ENCODE assay signal across 9 mouse cellular contexts in genomic region chr9:54700746-54701145, GRCm38 (mm10). TPM values are rescaled to one million over a fixed set of nuclear protein-coding genes. Genes with fewer than 3 reads are reported as not detected.
DNase-seq lines count a peak whose midpoint lies in the region; ATAC-seq and TF ChIP-seq lines count a peak whose summit lies in the region.
"Had no signal": no experiment of that assay in that cellular context is flagged by ENCODE, and none has a peak within 500 bp of the region (broad histone marks: within the 10 kb centered on the region; RNA-seq: fewer than 3 reads in every experiment).

No protein-coding gene starts in this region.

- no peak for TF ChIP-seq POLR2A in olfactory bulb, adult 2 months (IDR thresholded peaks at IDR 0.05; ENCODE audit: insufficient read depth, low read depth, low read length)

- no peak overlapping the region for H3K27ac ChIP-seq in forebrain, embryonic 15.5 days (replicated peaks)
- no peak overlapping the region for H3K27ac ChIP-seq in forebrain, embryonic 13.5 days
- H3K27ac ChIP-seq in lung, embryonic 16.5 days (ENCODE audit: low read length): no peak overlapping the region
- H3K27ac ChIP-seq in hindbrain, embryonic 14.5 days: no peak overlapping the region
- no peak overlapping the region for H3K27ac ChIP-seq in olfactory bulb, adult 2 months (ENCODE audit: insufficient read depth, low read depth, low read length)

- H3K4me3 ChIP-seq in forebrain, embryonic 15.5 days: no peak overlapping the region
- no peak overlapping the region for H3K4me3 ChIP-seq in forebrain, embryonic 13.5 days
- H3K4me3 ChIP-seq in lung, embryonic 16.5 days (ENCODE audit: low read length): peak overlapping the region; percentile 78; the same call in 1 of the 2 replicates
- no peak overlapping the region for H3K4me3 ChIP-seq in hindbrain, embryonic 14.5 days (replicated peaks; ENCODE audit: low read length)
- peak overlapping the region; percentile 14; the same call in 1 of the 2 replicates for H3K4me3 ChIP-seq in olfactory bulb, adult 2 months (ENCODE audit: insufficient read depth, low read depth, low read length)

- no peaks in the 10 kb centered on the region for H3K36me3 ChIP-seq in forebrain, embryonic 15.5 days
- H3K36me3 ChIP-seq in forebrain, embryonic 13.5 days (ENCODE audit: poor library complexity, severe bottlenecking): no peaks in the 10 kb centered on the region
- H3K36me3 ChIP-seq in lung, embryonic 16.5 days (ENCODE audit: control insufficient read depth, insufficient read depth, low read length): no peaks in the 10 kb centered on the region
- no peaks in the 10 kb centered on the region for H3K36me3 ChIP-seq in hindbrain, embryonic 14.5 days (replicated peaks; ENCODE audit: control insufficient read depth, insufficient read depth)

- H3K27me3 ChIP-seq in forebrain, embryonic 15.5 days: peaks cover 3% of the 10 kb centered on the region; the same call in 1 of the 2 replicates
- peaks cover 46% of the 10 kb centered on the region for H3K27me3 ChIP-seq in forebrain, embryonic 13.5 days
- peaks cover 4% of the 10 kb centered on the region; the same call in 1 of the 2 replicates for H3K27me3 ChIP-seq in lung, embryonic 16.5 days (ENCODE audit: control insufficient read depth, insufficient read depth, low read depth, low read length)
- peaks cover 40% of the 10 kb centered on the region for H3K27me3 ChIP-seq in hindbrain, embryonic 14.5 days (ENCODE audit: control insufficient read depth, insufficient read depth, low read length)

- no peak for TF ChIP-seq CTCF in olfactory bulb, adult 2 months (IDR thresholded peaks at IDR 0.05; ENCODE audit: insufficient read depth, low read depth, low read length)

- H3K4me2 ChIP-seq in forebrain, embryonic 15.5 days (replicated peaks): peak overlapping the region; percentile 88; the same call in 1 of the 2 replicates
- no peak overlapping the region; the same call in 1 of the 2 replicates for H3K4me2 ChIP-seq in forebrain, embryonic 13.5 days
- H3K4me2 ChIP-seq in lung, embryonic 16.5 days (ENCODE audit: low read depth, low read length): peak overlapping the region; percentile 95; the same call in 1 of the 2 replicates
- peak overlapping the region; percentile 80; the same call in 1 of the 2 replicates for H3K4me2 ChIP-seq in hindbrain, embryonic 14.5 days (replicated peaks)

- no peak overlapping the region for H3K9ac ChIP-seq in forebrain, embryonic 15.5 days (replicated peaks)
- H3K9ac ChIP-seq in forebrain, embryonic 13.5 days: no peak overlapping the region
- no peak overlapping the region for H3K9ac ChIP-seq in lung, embryonic 16.5 days (ENCODE audit: low read length)
- H3K9ac ChIP-seq in hindbrain, embryonic 14.5 days: no peak overlapping the region

- 76% methylated on average over 7 of the region's 7 CpGs for WGBS in forebrain, embryonic 15.5 days
- WGBS in forebrain, embryonic 13.5 days: 80% methylated on average over 7 of the region's 7 CpGs
- WGBS in lung, embryonic 16.5 days: 71% methylated on average over 7 of the region's 7 CpGs
- WGBS in hindbrain, embryonic 14.5 days: 82% methylated on average over 7 of the region's 7 CpGs
- 70% methylated on average over 7 of the region's 7 CpGs for WGBS in olfactory bulb, adult 2 months

- DNase-seq in lung, postnatal 10 days: no peak
- DNase-seq in hindbrain, embryonic 14.5 days (ENCODE audit: low spot score): no peak
- no peak for DNase-seq in spleen, postnatal 36 days (ENCODE audit: low spot score in 2 of 2)
- DNase-seq in gastrocnemius, postnatal 10 days: no peak
- DNase-seq: thymus, postnatal 14 days had no signal

- H3K9me3 ChIP-seq in forebrain, embryonic 15.5 days: no peaks in the 10 kb centered on the region
- no peaks in the 10 kb centered on the region for H3K9me3 ChIP-seq in forebrain, embryonic 13.5 days (replicated peaks)
- H3K9me3 ChIP-seq in lung, embryonic 16.5 days (ENCODE audit: control insufficient read depth, low read length): no peaks in the 10 kb centered on the region
- H3K9me3 ChIP-seq in hindbrain, embryonic 14.5 days (ENCODE audit: control insufficient read depth, low read length): no peaks in the 10 kb centered on the region

- no peak for ATAC-seq in forebrain, embryonic 15.5 days (replicated peaks)
- ATAC-seq in forebrain, embryonic 13.5 days: no peak
- ATAC-seq in lung, embryonic 16.5 days (ENCODE audit: low read depth): no peak
- no peak for ATAC-seq in hindbrain, embryonic 14.5 days (ENCODE audit: low FRiP score)

- peaks cover 12% of the 10 kb centered on the region for H3K4me1 ChIP-seq in forebrain, embryonic 15.5 days
- peaks cover 11% of the 10 kb centered on the region; the same call in 1 of the 2 replicates for H3K4me1 ChIP-seq in forebrain, embryonic 13.5 days
- peaks cover 2% of the 10 kb centered on the region; the same call in 1 of the 2 replicates for H3K4me1 ChIP-seq in lung, embryonic 16.5 days (replicated peaks; ENCODE audit: control insufficient read depth, insufficient read depth, low read length)
- H3K4me1 ChIP-seq in hindbrain, embryonic 14.5 days (replicated peaks; ENCODE audit: control insufficient read depth, insufficient read depth, low read length): peaks cover 5% of the 10 kb centered on the region; the same call in 1 of the 2 replicates
- peaks cover 14% of the 10 kb centered on the region for H3K4me1 ChIP-seq in olfactory bulb, adult 2 months (ENCODE audit: control insufficient read depth, insufficient read depth, low read length)

RNA-seq across cellular contexts. Expression of gene Dnaja4, which starts 2.1 kb away (rescaled TPM):
- polyA plus RNA-seq in forebrain, embryonic 15.5 days (2015; fragmentation: Nextera tagmentation; extraction: Ambion mirVana): 5.0 and 6.5 TPM in 2 replicates
- 3.0 and 3.6 TPM in 2 replicates for polyA plus RNA-seq in forebrain, embryonic 13.5 days (2015; fragmentation: Nextera tagmentation; extraction: Ambion mirVana)
- polyA plus RNA-seq in lung, embryonic 16.5 days (2015; fragmentation: Nextera tagmentation; extraction: Ambion mirVana): 7.0 and 9.5 TPM in 2 replicates
- 10.2 and 10.9 TPM in 2 replicates for polyA plus RNA-seq in hindbrain, embryonic 14.5 days (2014; fragmentation: Nextera tagmentation; extraction: Ambion mirVana)
- polyA plus RNA-seq in olfactory bulb, adult 2 months (2012; ENCODE audit: insufficient read depth, insufficient read length, low replicate concordance, missing spikeins): not detected in 2 replicates
- total RNA-seq in gastrocnemius, postnatal 10 days (2021): 10 to 100 TPM; 42.3 to 48.3 TPM

RNA-seq across cellular contexts. Expression of gene Wdr61, which starts 33.6 kb away (rescaled TPM):
- 121 and 123 TPM in 2 replicates for polyA plus RNA-seq in forebrain, embryonic 15.5 days (2015; fragmentation: Nextera tagmentation; extraction: Ambion mirVana)
- polyA plus RNA-seq in forebrain, embryonic 13.5 days (2015; fragmentation: Nextera tagmentation; extraction: Ambion mirVana): 149 and 151 TPM in 2 replicates
- 139 and 146 TPM in 2 replicates for polyA plus RNA-seq in lung, embryonic 16.5 days (2015; fragmentation: Nextera tagmentation; extraction: Ambion mirVana)
- 94.9 and 97.7 TPM in 2 replicates for polyA plus RNA-seq in hindbrain, embryonic 14.5 days (2014; fragmentation: Nextera tagmentation; extraction: Ambion mirVana)
- polyA plus RNA-seq in olfactory bulb, adult 2 months (2012; ENCODE audit: insufficient read depth, insufficient read length, low replicate concordance, missing spikeins): not detected in 2 replicates
- total RNA-seq in gastrocnemius, postnatal 10 days (2021): 10 to 100 TPM; 27.6 to 32.0 TPM

RNA-seq across cellular contexts. Expression of gene Acsbg1, which starts 39.1 kb away (rescaled TPM):
- 19.4 and 23.0 TPM in 2 replicates for polyA plus RNA-seq in forebrain, embryonic 15.5 days (2015; fragmentation: Nextera tagmentation; extraction: Ambion mirVana)
- polyA plus RNA-seq in forebrain, embryonic 13.5 days (2015; fragmentation: Nextera tagmentation; extraction: Ambion mirVana): 14.7 and 16.1 TPM in 2 replicates
- polyA plus RNA-seq in lung, embryonic 16.5 days (2015; fragmentation: Nextera tagmentation; extraction: Ambion mirVana): 0.43 and 0.67 TPM in 2 replicates
- 32.4 and 38.9 TPM in 2 replicates for polyA plus RNA-seq in hindbrain, embryonic 14.5 days (2014; fragmentation: Nextera tagmentation; extraction: Ambion mirVana)
- polyA plus RNA-seq in olfactory bulb, adult 2 months (2012; ENCODE audit: insufficient read depth, insufficient read length, low replicate concordance, missing spikeins): 141 TPM in 1 of 2 replicates, not detected in the other
- under 1 TPM; 0.93 to 0.96 TPM for total RNA-seq in gastrocnemius, postnatal 10 days (2021)

Comparison
In these comparisons a context has a peak if more than half of its experiments do, and no peak if none do; other contexts are left out.
1. H3K4me3 ChIP-seq: peak in lung, embryonic 16.5 days (single experiment) and olfactory bulb, adult 2 months (single experiment); none in forebrain, embryonic 15.5 days (single experiment), forebrain, embryonic 13.5 days (single experiment) and hindbrain, embryonic 14.5 days (single experiment).
2. RNA of gene Wdr61, which starts 33.6 kb away (polyA plus RNA-seq): 149 to 151 TPM in forebrain, embryonic 13.5 days, 139 to 146 TPM in lung, embryonic 16.5 days, 121 to 123 TPM in forebrain, embryonic 15.5 days and 94.9 to 97.7 TPM in hindbrain, embryonic 14.5 days; not detected in olfactory bulb, adult 2 months; every median in the first group is over 10 times any median in the second.